Mouse (Mus musculus): ENCODE results near the gene Foxp1.

- TF ChIP-seq EP300 (IDR thresholded peaks at IDR 0.05) (no peak), CTCF (IDR thresholded peaks at IDR 0.05) (0 out of 2 replicates have a peak, but pooled peaks have one; percentile 6)
Measured at GRCm38 (mm10) chr6:99211663-99212333, 310.7 kb downstream of the Foxp1 start.
